Mouse (Mus musculus): ENCODE measurements around the gene Gabrg2. TPM values are rescaled to one million over a fixed set of nuclear protein-coding genes. Genes with fewer than 3 reads are reported as not detected.

The Gabrg2 gene
- polyA plus RNA-seq, 1 experiment from 2014 or later = 93.7 TPM

GRCm38 (mm10) chr11:41937979-41938378, 62.7 kb downstream of the Gabrg2 start:
- WGBS = 76% methylated on average over 2 of the region's 2 CpGs
- no peak for ATAC-seq
- Histone ChIP-seq H3K36me3 (ENCODE audit: control insufficient read depth, insufficient read depth) (no peaks in the 10 kb centered on the region), H3K9ac (replicated peaks; ENCODE audit: low read depth, low read length) (no peak overlapping the region), H3K4me2 (ENCODE audit: low read length) (no peak overlapping the region), H3K27me3 (replicated peaks; ENCODE audit: control insufficient read depth, insufficient read depth, low read length) (no peaks in the 10 kb centered on the region), H3K9me3 (ENCODE audit: control insufficient read depth, low read length) (no peaks in the 10 kb centered on the region), H3K4me1 (replicated peaks; ENCODE audit: control insufficient read depth, insufficient read depth, low read length) (no peaks in the 10 kb centered on the region), H3K27ac (ENCODE audit: low read length) (no peak overlapping the region), H3K4me3 (replicated peaks; ENCODE audit: low read length) (no peak overlapping the region)

GRCm38 (mm10) chr11:41918864-41919263, 81.8 kb downstream of the Gabrg2 start:
- no peaks in the 10 kb centered on the region for H3K36me3 ChIP-seq (ENCODE audit: control insufficient read depth, insufficient read depth)
- H3K4me1 ChIP-seq (replicated peaks; ENCODE audit: control insufficient read depth, insufficient read depth, low read length) = no peaks in the 10 kb centered on the region
- no peak overlapping the region for H3K4me2 ChIP-seq (ENCODE audit: low read length)
- no peak overlapping the region for H3K27ac ChIP-seq (ENCODE audit: low read length)
- no peak overlapping the region for H3K4me3 ChIP-seq (replicated peaks; ENCODE audit: low read length)
- H3K9ac ChIP-seq (replicated peaks; ENCODE audit: low read depth, low read length) = no peak overlapping the region
- no peak for ATAC-seq
- no peaks in the 10 kb centered on the region for H3K9me3 ChIP-seq (ENCODE audit: control insufficient read depth, low read length)
- no peaks in the 10 kb centered on the region for H3K27me3 ChIP-seq (replicated peaks; ENCODE audit: control insufficient read depth, insufficient read depth, low read length)

- no peaks in the 10 kb centered on the region for H3K4me1 ChIP-seq (replicated peaks; ENCODE audit: control insufficient read depth, insufficient read depth, low read length)
- WGBS = 11% methylated on average over 6 of the region's 6 CpGs
- H3K4me3 ChIP-seq (replicated peaks; ENCODE audit: low read length) = no peak overlapping the region
- H3K36me3 ChIP-seq (ENCODE audit: control insufficient read depth, insufficient read depth) = peaks cover 4% of the 10 kb centered on the region
- H3K4me2 ChIP-seq (ENCODE audit: low read length) = no peak overlapping the region
- no peak for ATAC-seq
- H3K27ac ChIP-seq (ENCODE audit: low read length) = no peak overlapping the region
- H3K9ac ChIP-seq (replicated peaks; ENCODE audit: low read depth, low read length) = no peak overlapping the region
- H3K27me3 ChIP-seq (replicated peaks; ENCODE audit: control insufficient read depth, insufficient read depth, low read length) = no peaks in the 10 kb centered on the region
- no peaks in the 10 kb centered on the region for H3K9me3 ChIP-seq (ENCODE audit: control insufficient read depth, low read length)
Measured at GRCm38 (mm10) chr11:41914066-41914465, 86.6 kb downstream of the Gabrg2 start.

- Histone ChIP-seq H3K4me2 (ENCODE audit: low read length) (no peak overlapping the region), H3K4me3 (replicated peaks; ENCODE audit: low read length) (no peak overlapping the region), H3K27ac (ENCODE audit: low read length) (no peak overlapping the region), H3K9me3 (ENCODE audit: control insufficient read depth, low read length) (no peaks in the 10 kb centered on the region), H3K4me1 (replicated peaks; ENCODE audit: control insufficient read depth, insufficient read depth, low read length) (no peaks in the 10 kb centered on the region), H3K36me3 (ENCODE audit: control insufficient read depth, insufficient read depth) (no peaks in the 10 kb centered on the region), H3K9ac (replicated peaks; ENCODE audit: low read depth, low read length) (no peak overlapping the region), H3K27me3 (replicated peaks; ENCODE audit: control insufficient read depth, insufficient read depth, low read length) (no peaks in the 10 kb centered on the region)
- no peak for ATAC-seq
- WGBS = 80% methylated on average over 2 of the region's 2 CpGs
Measured at GRCm38 (mm10) chr11:41903661-41904060, 97.0 kb downstream of the Gabrg2 start.

Other genes with a start within 250 kb of the Gabrg2 start
- 14.1 and 18.0 TPM in 2 replicates for gene Gabra1, start 182.1 kb upstream of the Gabrg2 start, polyA plus RNA-seq (2015; fragmentation: Nextera tagmentation; extraction: Ambion mirVana)

Data from forebrain, embryonic 16.5 days (tissue).